Mouse (Mus musculus) ovary, postnatal 14 days (tissue): ENCODE results near the gene 2210407C18Rik.
A peak's percentile ranks its signal among the peaks of the same experiment; 100 is the strongest.

ENCODE experiments used
- DNase-seq: peaks from one replicate; pipeline ENCODE4 v3.0.0; 2022; ENCODE audit warnings: low spot score

Gene 2210407C18Rik

DNA sequence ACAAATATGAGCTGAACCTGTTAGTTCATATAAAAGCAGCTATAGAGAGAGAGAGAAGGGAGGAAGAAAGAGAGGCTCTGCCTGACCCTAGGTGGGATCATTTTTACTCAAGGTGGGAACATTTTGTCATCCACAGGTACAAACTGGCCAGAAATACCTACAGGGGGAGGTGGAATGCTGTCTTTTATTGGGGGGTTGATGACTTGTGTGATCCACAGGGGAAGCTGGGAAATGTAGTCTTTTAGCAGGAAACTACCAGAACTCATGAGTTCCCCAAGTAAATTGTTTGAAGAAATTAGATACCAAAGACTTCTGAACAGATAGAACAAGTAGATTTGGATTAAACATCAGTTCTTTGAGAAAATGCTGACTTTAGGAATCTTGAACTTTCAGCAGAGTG is 13.8 kb downstream of the 2210407C18Rik start:
- DNase-seq = no peak

DNA sequence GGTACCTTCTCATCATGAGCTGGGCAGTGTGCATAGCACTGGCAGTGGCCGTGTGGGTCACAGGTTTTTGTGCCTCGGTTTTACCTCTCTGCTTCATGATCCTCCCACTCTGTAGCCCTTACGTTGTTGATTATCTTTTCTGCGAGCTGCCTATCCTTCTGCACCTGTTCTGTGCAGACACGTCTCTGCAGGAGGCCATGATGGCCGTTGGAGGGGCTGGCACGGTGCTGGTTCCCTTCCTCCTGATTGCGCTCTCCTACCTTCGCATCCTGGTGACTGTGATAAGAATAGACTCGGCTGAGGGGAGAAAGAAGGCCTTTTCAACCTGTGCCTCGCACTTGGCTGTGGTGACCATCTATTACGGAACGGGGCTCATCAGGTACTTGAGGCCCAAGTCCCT is 18.0 kb downstream of the 2210407C18Rik start:
- no peak for DNase-seq

DNA sequence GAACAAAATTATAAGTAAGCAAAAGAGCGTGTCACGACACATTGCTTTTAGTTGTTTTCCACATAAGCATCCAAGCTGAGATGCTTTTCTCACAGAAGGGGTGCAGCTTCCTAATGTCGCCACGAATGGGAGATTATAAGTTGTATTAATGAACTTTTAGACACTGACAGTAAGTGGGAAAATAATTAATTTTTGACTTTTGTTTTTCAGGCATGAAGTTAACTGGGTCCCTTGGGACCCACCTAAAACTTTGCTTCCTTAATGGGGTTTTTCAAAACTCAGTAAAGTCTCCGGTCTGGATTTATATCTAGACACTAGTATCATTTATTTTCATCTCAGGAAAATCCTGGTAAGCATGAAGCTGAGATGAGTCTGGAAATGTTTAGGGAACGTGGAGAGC is 21.1 kb downstream of the 2210407C18Rik start, which contains the start of gene Olfr324:
Gene Olfr324 (plus strand): TSS at position 301 of the 400 bp plus-strand sequence.
- DNase-seq = no peak

DNA sequence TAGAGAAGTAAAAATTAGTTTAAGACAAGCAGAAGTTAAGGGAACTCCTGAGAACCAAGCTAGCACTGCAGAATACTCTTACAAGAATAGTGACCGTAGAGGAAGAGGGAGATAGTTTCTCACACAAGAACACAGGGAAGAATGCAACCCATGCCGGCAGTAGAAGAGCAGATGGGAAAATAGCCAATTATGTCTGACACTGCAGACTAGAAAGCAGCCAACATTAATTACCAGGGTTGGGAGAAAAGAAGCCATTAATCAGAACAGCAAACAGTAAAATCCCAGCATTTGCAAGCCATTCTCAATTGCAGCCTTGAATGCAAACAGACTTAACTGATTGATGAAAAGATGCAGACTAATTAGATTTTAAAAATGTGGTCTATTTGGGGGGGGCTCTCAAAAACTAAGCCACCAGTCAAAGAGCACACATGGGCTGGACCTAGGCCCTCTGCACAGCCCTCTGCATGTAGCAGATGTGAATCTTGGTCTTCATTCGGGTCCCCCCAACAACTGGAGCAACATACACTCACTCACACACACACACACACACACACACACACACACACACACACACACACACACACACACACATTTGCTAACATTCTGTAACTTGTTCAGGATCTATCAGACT is 27.1 kb downstream of the 2210407C18Rik start:
- DNase-seq = no peak

DNA sequence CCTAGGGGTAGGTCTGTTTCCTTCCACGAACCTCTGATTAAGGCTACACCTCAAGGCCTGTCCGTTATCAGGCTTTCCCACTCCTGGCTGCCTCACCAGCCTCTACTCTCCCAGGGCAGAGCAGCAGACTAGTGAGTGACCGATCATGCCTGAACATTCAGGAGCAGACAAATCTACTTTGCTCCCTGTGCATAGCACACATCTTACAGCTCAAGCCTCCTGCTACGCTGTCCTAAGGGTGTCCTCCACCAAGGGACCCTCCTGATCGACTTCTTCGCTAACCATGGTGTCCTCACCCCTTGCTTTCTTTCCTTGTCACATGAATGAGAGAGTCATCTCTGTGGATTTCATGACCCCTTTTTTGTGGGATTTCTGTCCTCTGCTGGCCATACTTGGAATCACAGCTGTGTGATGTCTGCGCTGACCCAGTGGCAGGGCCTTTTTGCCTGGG is 28.0 kb downstream of the 2210407C18Rik start:
- peak; percentile 46 for DNase-seq

DNA sequence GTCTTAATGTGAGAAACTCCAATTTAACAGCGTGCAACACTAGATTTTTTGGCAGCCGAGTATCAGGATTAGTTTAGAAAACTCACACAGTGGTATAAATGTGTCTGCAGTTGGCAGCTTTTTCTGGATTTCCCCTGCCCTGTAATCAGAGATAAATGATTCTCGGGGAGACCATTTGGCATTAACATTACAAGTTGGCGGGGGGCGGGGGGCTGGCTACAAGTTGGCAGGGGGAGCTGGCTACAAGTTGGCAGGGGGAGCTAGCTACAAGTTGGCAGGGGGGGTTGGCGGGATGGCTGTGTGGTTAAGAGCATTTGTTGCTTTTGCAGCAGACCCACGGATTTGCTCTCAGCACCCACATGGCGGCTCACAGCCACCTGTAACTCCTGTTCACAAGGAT is 37.2 kb downstream of the 2210407C18Rik start:
- no peak for DNase-seq

DNA sequence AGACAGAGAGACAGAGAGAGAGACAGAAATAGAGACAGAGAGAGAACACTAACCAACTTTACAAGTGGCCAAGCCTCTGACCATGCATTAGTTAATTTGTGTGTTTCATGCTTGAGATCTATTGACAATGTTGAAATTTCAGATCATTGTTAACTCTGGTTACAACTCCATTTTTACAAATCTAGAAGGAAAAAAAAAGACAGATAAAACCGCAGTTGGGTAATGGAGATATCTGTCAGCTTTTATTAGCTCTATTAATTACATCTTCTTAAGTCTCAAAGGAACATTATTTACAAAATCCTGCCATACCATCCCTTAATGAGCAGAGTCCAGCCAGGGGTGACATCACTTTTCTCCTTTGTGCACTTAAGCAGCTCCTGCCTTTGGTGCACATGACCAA is 38.4 kb downstream of the 2210407C18Rik start, which contains the start of gene Olfr325:
Gene Olfr325 (plus strand): TSS at position 301 of the 400 bp plus-strand sequence.
- no peak for DNase-seq

DNA sequence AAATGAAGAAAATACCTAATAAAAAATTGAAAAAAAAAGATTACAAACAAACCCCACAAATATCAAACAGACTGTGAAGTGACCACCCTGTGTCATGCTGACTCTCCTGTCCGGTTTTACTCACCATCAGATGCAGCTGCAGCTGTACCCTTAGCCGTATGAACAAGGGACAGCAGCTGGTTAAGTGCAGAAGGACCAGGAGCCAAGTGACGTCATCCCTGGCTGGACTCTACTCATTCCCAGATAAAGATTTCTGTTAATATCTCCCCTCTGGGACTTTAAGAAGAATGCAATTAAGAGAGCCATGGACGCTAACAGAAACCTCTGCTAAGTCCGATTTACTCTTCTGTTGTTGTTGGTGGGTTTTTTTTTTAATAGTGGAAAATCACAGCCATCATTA is 45.5 kb downstream of the 2210407C18Rik start, which contains the start of gene Olfr224:
Gene Olfr224 (minus strand): TSS at position 149 of the 400 bp plus-strand sequence.
- DNase-seq = peak; percentile 7
